Mouse (Mus musculus): ENCODE results near the gene Arhgap45. TPM values are rescaled to one million over a fixed set of nuclear protein-coding genes. Genes with fewer than 3 reads are reported as not detected.

Gene Arhgap45
- 1 to 10 TPM in 2 of 4 experiments, under 1 TPM in 2; 0.48 to 1.3 (median 0.84) TPM for total RNA-seq (2022)

GRCm38 (mm10) chr10:80016511-80016910 lies at the start of gene Arhgap45:
Gene Arhgap45, plus strand, starts transcription at chr10:80016653.
- DNase-seq (ENCODE audit: low spot score in 2 of 2): no peak

- DNase-seq (ENCODE audit: low spot score in 2 of 2): peak in 1 of 2 experiments; percentile 59
These were observed 49.5 kb upstream of the Arhgap45 start for GRCm38 (mm10) chr10:79966886-79967400.

DNA sequence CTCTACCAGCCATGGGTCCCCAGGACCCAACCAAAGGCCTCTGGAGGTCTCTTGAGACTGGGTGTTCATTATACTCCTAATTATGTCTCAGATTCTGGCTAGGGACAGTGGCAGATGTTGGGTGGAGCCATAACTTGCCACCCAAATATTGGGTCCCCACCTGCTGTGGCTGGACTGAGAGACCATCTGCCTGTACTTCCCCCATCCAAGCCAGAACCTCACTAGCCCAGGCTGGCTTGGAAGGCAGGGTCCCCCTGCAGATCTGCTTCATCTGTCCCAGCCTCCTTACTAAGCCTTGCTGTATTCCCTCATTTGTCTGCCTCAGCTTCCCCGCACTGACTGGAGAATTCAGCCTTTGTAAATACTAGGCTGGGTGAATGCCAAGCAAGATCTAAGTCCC lies 48.3 kb upstream of the Arhgap45 start:
- DNase-seq (ENCODE audit: low spot score in 2 of 2): no peak

DNA sequence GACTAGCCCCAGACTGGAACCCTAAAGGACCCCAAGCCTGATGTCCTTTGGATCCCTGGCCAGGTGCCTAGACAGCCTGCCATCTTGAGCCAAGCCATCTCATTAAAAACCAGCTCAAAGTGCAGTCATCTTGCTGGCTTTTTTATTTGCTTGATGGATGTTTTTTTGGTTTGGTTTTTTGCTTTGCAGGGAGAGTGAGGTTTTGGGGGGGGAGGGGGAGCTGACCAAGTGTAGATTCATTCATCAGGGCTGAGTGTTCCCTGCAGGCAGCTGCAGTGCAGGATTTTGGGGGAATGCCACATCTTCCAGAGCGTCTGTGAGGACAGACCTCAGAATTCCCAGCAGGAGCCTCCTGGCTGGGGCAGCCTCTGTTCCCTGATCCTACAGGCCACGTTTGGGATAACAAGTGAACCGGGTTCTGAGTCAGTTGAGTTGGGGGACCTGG lies 47.3 kb upstream of the Arhgap45 start:
- no peak for DNase-seq (ENCODE audit: low spot score in 2 of 2)

DNA sequence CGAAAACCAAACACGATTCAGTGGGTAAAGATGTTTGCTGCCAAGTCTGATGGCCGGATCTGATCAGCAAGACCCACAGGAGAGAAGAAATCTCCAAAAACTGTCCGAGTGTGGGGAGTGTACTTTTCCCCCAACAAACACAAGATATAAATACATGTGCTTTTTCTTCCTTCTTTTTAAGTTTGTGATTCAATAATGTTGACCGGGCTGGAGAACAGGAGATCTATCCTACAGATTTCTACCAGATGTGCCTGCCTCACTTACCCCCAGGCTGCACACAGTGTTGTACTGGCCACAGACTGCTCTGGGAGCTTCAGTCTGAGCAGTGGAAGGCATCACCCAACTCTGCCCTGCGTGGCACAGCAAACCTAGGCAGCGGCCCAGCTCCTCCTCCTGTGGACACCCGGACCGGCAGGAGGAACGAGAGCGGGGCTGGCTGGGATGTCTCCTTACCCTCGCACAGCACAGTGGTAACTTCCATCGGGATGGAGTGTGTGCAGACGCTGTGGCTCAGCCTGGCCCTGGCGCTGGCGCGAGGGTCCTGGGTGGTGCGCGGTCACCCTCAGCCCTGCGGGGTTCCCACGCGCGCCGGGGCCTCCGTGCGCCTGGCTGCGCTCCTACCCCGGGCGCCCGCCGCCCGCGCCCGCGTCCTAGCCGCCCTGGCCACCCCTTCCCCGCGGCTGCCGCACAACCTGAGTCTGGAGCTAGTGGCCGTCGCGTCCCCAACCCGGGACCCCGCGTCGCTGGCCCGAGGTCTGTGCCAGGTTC lies 45.9 kb upstream of the Arhgap45 start, which contains the start of gene Grin3b:
Gene Grin3b (plus strand): TSS at position 301 of the 768 bp plus-strand sequence.
- DNase-seq (ENCODE audit: low spot score in 2 of 2): no peak

GRCm38 (mm10) chr10:79971183-79971497 lies 45.3 kb upstream of the Arhgap45 start:
- no peak for DNase-seq (ENCODE audit: low spot score in 2 of 2)

GRCm38 (mm10) chr10:79972831-79973230 lies 43.6 kb upstream of the Arhgap45 start:
- DNase-seq (ENCODE audit: low spot score in 2 of 2): no peak

GRCm38 (mm10) chr10:79974087-79974486 lies 42.4 kb upstream of the Arhgap45 start:
- no peak for DNase-seq (ENCODE audit: low spot score in 2 of 2)

DNA sequence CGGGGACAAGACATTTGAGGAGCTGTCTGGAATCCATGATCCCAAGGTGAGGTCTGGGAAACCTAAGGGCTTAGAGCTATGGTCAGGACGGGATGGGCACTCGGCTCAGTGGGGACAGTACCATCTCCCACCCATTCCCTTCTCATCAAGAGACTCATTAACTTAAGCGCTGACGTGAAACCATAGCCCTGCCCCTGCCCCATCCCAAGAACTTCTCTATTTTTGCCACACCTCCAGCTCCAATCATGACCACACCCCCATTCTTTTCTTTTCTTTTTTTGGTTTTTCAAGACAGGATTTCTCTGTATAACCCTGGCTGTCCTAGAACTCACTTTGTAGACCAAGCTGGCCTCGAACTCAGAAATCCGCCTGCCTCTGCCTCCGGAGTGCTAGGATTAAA lies 41.8 kb upstream of the Arhgap45 start:
- DNase-seq (ENCODE audit: low spot score in 2 of 2): no peak

DNA sequence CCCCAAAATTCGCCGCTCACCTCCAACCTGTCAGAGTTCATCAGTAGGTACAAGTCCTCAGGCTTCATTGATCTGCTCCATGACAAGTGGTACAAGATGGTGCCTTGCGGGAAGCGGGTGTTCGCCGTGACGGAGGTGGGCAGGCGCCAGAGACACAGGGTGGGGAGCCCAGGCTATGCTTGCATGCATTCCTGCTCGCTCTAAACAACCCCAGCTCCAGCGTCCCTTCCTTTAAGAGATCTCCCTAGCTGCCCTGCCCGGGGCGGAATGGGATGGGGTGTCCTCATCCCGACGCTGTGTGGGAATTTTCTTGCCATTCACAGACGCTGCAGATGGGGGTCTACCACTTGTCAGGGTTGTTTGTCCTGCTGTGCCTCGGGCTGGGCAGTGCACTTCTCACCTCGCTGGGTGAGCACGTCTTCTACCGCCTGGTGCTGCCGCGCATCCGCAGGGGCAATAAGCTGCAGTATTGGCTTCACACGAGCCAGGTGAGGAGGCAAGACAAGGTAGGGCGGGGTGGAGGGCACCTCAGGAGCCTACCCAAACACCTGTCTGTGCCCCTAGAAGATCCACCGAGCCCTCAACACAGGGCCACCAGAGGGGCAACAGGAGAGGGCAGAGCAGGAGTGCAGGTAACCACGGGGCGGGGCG lies 40.3 kb upstream of the Arhgap45 start:
- DNase-seq (ENCODE audit: low spot score in 2 of 2): no peak

DNA sequence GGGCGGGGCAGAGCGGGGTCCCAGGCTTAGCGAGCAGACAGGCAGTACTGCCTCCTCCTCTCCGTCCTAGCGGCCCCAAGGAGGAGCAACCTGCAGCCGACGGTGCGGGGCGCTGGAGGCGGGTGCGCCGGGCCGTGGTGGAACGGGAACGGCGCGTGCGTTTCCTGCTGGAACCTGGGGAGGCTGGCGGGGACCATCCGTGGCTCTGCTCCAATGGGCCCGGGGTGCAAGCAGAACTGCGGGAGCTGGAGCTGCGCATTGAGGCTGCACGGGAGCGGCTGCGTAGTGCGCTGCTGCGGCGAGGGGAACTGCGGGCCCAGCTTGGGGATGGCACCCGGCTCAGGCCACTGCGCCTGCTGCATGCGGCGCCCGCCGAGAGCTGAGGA lies 39.7 kb upstream of the Arhgap45 start:
- DNase-seq (ENCODE audit: low spot score in 2 of 2): peak in 1 of 2 experiments; percentile 4

GRCm38 (mm10) chr10:79977324-79977723 lies 39.1 kb upstream of the Arhgap45 start:
- DNase-seq (ENCODE audit: low spot score in 2 of 2): no peak

DNA sequence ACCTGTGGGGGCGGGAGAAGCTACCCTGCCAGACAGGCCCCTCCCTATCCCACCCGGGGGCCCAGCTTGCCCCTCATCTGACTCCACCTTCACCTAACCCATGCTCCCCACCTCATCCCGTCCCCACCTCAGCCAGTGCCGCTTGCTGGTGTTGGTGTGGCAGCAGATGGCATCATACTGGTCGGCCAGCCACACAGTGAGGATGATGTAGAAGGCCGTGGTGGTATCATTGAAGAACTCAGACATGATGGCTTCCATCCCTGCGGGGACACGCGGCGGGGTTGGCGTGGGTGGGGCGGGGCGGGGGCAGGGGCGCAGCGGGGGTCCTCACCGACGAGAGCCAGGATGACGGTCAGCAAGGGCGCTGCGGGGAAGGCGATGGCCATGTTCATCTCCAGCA lies 38.4 kb upstream of the Arhgap45 start:
- no peak for DNase-seq (ENCODE audit: low spot score in 2 of 2)

DNA sequence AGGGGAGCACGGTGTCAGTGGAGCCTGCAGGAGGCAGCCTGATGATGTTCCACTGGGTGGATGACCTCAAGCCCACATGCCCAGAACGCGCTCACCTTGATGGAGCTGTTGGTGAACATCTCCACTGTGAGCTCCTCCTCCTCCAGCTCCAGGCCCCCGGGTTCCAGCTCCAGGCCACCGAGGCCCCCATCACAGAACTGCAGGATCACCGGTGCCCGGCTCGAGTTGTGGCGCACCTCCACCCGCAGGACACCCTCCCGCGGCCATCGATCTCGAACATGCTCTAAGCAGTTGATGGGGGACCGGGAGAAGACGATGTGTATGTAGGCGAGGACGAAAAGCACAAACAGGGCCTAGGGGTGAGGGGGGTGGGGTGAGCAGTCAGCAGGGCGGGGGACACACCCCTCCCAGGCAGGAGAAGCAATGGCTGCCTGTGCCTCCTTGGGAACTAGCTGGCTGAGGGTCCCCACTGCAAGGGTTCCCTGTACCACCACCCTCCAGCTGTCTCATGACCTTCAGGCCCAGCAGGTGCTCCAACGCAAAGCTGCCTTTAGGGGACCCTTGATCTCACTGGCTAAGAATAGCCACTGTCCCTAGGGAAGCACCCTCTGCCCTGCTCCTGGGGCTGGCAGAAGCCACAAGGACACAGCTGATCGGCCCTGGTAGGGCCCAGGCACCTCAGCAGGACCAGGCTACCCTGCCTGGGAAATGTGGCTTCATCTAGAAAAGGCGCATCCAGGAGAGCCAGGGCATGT lies 36.9 kb upstream of the Arhgap45 start:
- DNase-seq (ENCODE audit: low spot score in 2 of 2): no peak

GRCm38 (mm10) chr10:79983205-79983604 lies 33.2 kb upstream of the Arhgap45 start:
- DNase-seq (ENCODE audit: low spot score in 2 of 2): no peak

DNA sequence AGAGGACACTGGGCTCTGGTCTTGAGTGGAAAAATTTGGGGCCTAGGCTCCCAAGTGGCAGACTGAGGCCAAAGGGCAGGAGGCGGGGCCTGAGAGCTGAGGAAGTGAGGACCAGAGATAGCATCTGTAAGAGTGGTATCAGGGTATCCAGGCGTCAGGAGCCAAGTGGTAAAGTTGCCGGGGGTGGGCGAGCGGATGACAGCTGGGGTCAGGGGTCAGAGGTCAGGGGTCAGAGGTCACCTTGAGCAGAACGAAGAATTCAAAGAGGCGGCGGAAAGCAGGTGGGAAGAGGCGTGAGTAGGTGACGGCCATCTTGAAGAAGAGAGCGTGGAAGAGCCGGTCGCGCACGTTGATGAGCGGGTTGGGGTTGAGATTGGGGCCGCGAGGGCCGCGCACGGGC lies 32.8 kb upstream of the Arhgap45 start:
- peak; percentile 68 for DNase-seq (ENCODE audit: low spot score in 2 of 2)

DNA sequence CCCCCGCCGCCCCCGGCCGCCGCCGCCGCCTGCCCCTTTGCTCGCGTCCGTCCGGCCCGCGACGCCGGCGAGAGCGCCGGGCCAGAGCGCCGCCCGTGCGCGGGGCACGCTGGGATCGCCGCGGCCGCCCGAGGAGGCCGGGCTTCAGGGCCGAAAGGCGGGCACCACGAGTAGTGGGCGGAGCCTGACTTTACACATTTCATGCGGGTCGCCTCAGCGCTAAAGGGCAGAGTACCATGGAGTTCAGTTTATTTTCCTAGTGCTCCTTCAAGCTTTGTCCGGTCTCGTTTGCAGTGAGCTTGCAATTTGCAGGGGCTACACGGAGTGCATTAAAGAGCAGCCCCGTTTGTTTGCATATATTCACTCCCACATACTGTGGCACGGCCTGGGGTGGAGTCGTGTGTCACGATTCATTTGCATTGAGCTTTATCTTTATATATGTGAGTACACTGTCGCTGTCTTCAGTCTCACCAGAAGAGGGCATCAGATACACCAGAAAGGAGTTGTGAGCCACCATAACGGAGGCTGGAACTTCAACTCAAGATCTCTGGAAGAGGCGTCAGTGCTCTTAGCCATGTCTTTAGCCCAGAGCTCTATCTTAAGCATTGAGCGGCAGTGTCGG lies 32.1 kb upstream of the Arhgap45 start, which contains the start of gene Tmem259:
Gene Tmem259 (minus strand): TSS at position 136 of the 622 bp plus-strand sequence.
- peak; percentile 78 to 86 for DNase-seq (ENCODE audit: low spot score in 2 of 2)

- peak; percentile 96 to 99 for DNase-seq (ENCODE audit: low spot score in 2 of 2)
These were observed 31.6 kb upstream of the Arhgap45 start for GRCm38 (mm10) chr10:79984871-79985270.

DNA sequence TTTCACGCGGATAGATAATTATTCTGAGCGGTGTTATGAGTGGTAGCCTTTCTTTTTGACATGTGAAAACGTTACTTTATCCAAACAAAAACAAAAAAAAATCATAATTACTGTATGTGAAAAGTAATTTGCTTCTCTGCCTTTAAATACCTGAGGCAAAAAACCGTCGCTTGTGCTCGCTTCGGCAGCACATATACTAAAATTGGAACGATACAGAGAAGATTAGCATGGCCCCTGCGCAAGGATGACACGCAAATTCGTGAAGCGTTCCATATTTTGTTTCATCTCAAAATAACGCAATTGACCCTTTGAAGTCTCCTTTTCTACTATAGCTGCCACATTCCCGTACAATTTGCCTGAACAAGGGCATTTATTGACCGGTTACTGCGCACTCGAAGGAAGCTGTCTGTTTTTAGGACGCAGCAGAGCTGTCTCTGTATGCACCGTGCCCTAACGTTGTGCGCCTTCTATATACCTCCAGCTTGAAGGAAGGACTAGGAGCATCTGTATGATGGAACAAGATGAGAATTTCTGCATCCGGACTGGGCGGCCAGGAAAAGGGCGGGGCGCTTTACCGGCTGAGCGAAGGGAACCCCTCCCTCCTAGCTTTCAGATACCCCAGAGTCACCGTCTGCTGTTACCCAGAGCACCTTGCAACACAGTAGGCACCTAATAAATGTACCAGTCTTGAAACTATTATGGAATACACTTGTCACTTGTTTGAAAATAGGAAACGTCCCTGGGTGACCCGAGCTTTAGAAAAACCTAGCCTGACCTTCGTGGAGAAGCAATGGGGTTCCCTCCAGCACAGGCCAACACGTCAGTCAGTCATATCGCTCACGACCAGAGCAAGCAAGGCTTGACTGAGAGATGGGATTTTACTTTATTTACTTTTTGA lies 30.9 kb upstream of the Arhgap45 start:
- DNase-seq (ENCODE audit: low spot score in 2 of 2): peak in 1 of 2 experiments; percentile 61

- DNase-seq (ENCODE audit: low spot score in 2 of 2): no peak
These were observed 30.1 kb upstream of the Arhgap45 start for GRCm38 (mm10) chr10:79986232-79986878.
